Mouse (Mus musculus) CH12.LX (cell line): ENCODE measurements at regions not wholly inside any gene's neighbourhood (a gene's known extent, or its start where the extent isn't known, plus 50 kb on each side); places are given as distances from the start of the nearest gene placed in this dataset.

Source experiments
- NELFE ChIP-seq: IDR thresholded peaks from 2 replicates; pipeline ENCODE4 v1.6.1; 2011; ENCODE audit warnings: low read depth, low read length, improper control_type of control experiment
- POLR2A ChIP-seq: IDR thresholded peaks from 2 replicates; pipeline ENCODE4 v1.6.1; 2011; ENCODE audit warnings: low read depth, mild to moderate bottlenecking, improper control_type of control experiment, low read length

DNA sequence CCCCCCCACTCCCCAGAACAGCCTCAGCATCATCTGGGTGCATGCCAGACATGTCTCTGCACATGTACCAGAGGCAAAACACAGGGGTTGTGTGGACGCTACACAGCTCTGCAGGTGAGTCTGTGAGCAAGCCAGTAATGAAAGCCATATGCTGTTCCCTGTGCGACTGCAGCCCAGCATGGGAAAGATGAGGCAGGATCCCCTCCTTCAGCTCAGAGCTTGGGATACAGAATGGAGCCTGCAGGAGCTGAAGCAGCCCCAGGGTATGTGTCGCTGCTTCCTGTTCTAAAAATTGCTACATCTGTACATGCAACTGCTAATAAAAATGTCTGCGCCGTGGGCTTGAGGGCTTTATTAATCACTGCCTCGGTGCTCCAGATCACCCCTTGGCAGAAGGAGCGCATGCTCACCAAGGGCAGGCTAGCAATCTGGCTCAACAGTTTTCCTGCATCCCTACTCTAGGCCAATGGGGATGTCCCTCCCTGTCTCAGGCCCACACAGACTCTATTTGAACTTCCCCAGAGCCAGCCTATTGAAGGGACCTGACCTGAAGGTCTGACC, 407.0 kb upstream of the Cdh5 start:
- TF ChIP-seq POLR2A (no peak), NELFE (no peak)
